Mouse (Mus musculus) lung, postnatal 0 days (tissue): Measurements from ENCODE around the gene Tsc22d1.

Experiments used
- CTCF ChIP-seq: IDR thresholded peaks from 2 replicates; pipeline ENCODE4 v1.5.1; 2016; ENCODE audit warnings: antibody characterized with exemption, mild to moderate bottlenecking
- EP300 ChIP-seq: IDR thresholded peaks from 2 replicates; pipeline ENCODE4 v1.6.1; 2016; ENCODE audit warnings: antibody characterized with exemption, mild to moderate bottlenecking, control low read depth

DNA sequence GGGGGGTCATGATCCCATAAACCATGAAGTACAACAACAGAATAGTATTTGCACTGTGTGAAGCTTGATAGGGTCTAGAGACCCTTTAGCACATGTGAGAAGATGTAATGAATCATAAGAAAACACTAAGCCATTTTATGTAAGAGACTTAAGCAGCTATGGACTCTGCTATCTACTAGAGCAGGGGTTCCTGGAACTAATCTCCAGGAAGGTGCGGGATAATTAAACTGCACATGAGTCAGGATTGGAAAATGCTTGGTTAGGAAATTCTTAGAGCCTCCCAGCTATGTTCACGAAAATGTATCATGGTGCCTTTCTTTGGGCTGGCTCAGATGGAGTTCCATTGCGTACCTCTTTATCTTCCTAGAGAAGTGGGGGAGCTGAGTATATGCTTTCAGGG, 106.5 kb downstream of the Tsc22d1 start:
- TF ChIP-seq CTCF: no peak
- no peak for TF ChIP-seq EP300
